Mouse (Mus musculus): Measurements from ENCODE around the gene Zfp580.
"Not testable (repeated sequence)": the region's sequence is repeated elsewhere in the genome, so short reads cannot be mapped to it uniquely, and the experiment has no call there.

Gene Zfp580

GRCm38 (mm10) chr7:5051193-5052192 lies at the start of gene Zfp580:
Gene Zfp580 (plus strand): TSS chr7:5051538.
- DNase-seq (ENCODE audit: low read depth, low spot score) = peak; percentile 56

GRCm38 (mm10) chr7:5002876-5003275 lies 48.5 kb upstream of the Zfp580 start:
- DNase-seq (ENCODE audit: low read depth, low spot score) = not testable (repeated sequence)

GRCm38 (mm10) chr7:5008229-5008628 lies 43.1 kb upstream of the Zfp580 start:
- no peak for DNase-seq (ENCODE audit: low read depth, low spot score)

GRCm38 (mm10) chr7:5012681-5013513 lies 38.4 kb upstream of the Zfp580 start:
- DNase-seq (ENCODE audit: low read depth, low spot score) = no peak

GRCm38 (mm10) chr7:5014251-5015117 lies 36.9 kb upstream of the Zfp580 start, which contains the start of the genes Zfp524 and Fiz1:
Gene Zfp524 (plus strand): TSS chr7:5014415.
Gene Fiz1 (minus strand): TSS chr7:5014697.
- peak; percentile 98 for DNase-seq (ENCODE audit: low read depth, low spot score)

GRCm38 (mm10) chr7:5015118-5016001 lies 36.0 kb upstream of the Zfp580 start, which contains the start of gene Gm44973:
Gene Gm44973 (plus strand): TSS chr7:5015496.
- no peak for DNase-seq (ENCODE audit: low read depth, low spot score)

GRCm38 (mm10) chr7:5016057-5016456 lies 35.3 kb upstream of the Zfp580 start:
- DNase-seq (ENCODE audit: low read depth, low spot score) = no peak

GRCm38 (mm10) chr7:5016920-5017319 lies 34.4 kb upstream of the Zfp580 start:
- DNase-seq (ENCODE audit: low read depth, low spot score) = no peak

GRCm38 (mm10) chr7:5017352-5017751 lies 34.0 kb upstream of the Zfp580 start:
- no peak for DNase-seq (ENCODE audit: low read depth, low spot score)

GRCm38 (mm10) chr7:5017931-5018330 lies 33.4 kb upstream of the Zfp580 start:
- DNase-seq (ENCODE audit: low read depth, low spot score) = no peak

- not testable (repeated sequence) for DNase-seq (ENCODE audit: low read depth, low spot score)
Measured at GRCm38 (mm10) chr7:5019576-5019975, 31.8 kb upstream of the Zfp580 start.

- peak; percentile 95 for DNase-seq (ENCODE audit: low read depth, low spot score)
Measured at GRCm38 (mm10) chr7:5020000-5020681, 31.2 kb upstream of the Zfp580 start, which contains the start of the genes Zfp865 and Ccdc106. Gene Zfp865 (plus strand): TSS chr7:5020376. Gene Ccdc106 (plus strand): TSS chr7:5020553.

- no peak for DNase-seq (ENCODE audit: low read depth, low spot score)
Measured at GRCm38 (mm10) chr7:5020685-5021084, 30.7 kb upstream of the Zfp580 start.

- DNase-seq (ENCODE audit: low read depth, low spot score) = no peak
Measured at GRCm38 (mm10) chr7:5021197-5021596, 30.1 kb upstream of the Zfp580 start.

- no peak for DNase-seq (ENCODE audit: low read depth, low spot score)
Measured at GRCm38 (mm10) chr7:5029543-5029942, 21.8 kb upstream of the Zfp580 start.

GRCm38 (mm10) chr7:5029946-5030345 lies 21.4 kb upstream of the Zfp580 start:
- DNase-seq (ENCODE audit: low read depth, low spot score) = no peak

GRCm38 (mm10) chr7:5030554-5031275 lies 20.6 kb upstream of the Zfp580 start:
- DNase-seq (ENCODE audit: low read depth, low spot score) = no peak

- DNase-seq (ENCODE audit: low read depth, low spot score) = no peak
Measured at GRCm38 (mm10) chr7:5031496-5031895, 19.8 kb upstream of the Zfp580 start.

GRCm38 (mm10) chr7:5033818-5034217 lies 17.5 kb upstream of the Zfp580 start, which contains the start of gene 4632433K11Rik:
Gene 4632433K11Rik (plus strand): TSS chr7:5034118.
- DNase-seq (ENCODE audit: low read depth, low spot score) = no peak

All from retina, adult 2 months (tissue).